Mouse (Mus musculus): ENCODE data around the gene Lmntd1. TPM values are rescaled to one million over a fixed set of nuclear protein-coding genes. Genes with fewer than 3 reads are reported as not detected.
"Not testable (repeated sequence)": the region's sequence is repeated elsewhere in the genome, so short reads cannot be mapped to it uniquely, and the experiment has no call there.

The Lmntd1 gene
- total RNA-seq, 2 experiments from 2014 or later: 1.8 to 2.1 TPM

GRCm38 (mm10) chr6:145346789-145347557 is 267.1 kb downstream of the Lmntd1 start:
- DNase-seq (ENCODE audit: low spot score in 2 of 2): no peak

DNA sequence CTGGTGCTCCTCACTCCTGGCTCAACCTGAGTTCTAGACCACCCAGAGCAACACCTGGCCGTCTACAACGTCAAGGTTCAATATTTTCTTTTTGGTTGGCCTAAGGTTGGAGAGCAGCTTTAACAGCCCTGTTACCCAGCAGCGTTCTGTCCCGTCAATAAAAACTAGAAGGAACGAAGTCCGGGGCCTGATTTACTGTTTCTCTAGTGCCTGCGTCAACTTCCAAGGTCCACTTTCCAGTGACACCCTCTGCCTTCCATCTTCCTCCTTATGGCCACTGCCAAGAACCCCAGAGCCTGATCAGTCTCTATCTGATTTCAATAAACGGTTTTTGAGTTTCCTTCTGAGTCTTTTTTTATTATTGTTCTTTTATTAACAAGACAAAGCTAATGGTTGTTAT is 267.8 kb downstream of the Lmntd1 start:
- DNase-seq (ENCODE audit: low spot score in 2 of 2): no peak

DNA sequence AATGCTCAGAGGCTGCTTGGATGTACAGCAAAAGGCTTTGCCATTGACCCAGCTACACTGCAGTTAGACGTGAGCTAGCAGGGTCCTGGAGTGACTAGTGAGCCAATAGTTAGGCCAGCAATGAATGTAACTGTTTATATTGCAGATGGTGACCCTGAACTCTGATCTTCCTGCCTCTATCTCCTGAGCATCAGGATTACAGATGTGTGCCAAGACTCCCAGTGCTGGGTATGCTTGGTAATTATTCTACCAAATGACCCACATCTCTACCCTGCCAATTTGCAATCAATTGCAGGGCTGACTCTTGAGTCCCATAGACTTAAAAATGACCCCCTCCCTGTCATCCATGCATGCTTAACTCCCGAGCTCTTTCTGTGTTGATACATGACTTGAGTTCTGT is 269.4 kb downstream of the Lmntd1 start:
- no peak for DNase-seq (ENCODE audit: low spot score in 2 of 2)

GRCm38 (mm10) chr6:145343457-145343856 is 270.7 kb downstream of the Lmntd1 start:
- DNase-seq (ENCODE audit: low spot score in 2 of 2): no peak

- DNase-seq (ENCODE audit: low spot score in 2 of 2): no peak
Observed at GRCm38 (mm10) chr6:145342836-145343235, 271.3 kb downstream of the Lmntd1 start.

DNA sequence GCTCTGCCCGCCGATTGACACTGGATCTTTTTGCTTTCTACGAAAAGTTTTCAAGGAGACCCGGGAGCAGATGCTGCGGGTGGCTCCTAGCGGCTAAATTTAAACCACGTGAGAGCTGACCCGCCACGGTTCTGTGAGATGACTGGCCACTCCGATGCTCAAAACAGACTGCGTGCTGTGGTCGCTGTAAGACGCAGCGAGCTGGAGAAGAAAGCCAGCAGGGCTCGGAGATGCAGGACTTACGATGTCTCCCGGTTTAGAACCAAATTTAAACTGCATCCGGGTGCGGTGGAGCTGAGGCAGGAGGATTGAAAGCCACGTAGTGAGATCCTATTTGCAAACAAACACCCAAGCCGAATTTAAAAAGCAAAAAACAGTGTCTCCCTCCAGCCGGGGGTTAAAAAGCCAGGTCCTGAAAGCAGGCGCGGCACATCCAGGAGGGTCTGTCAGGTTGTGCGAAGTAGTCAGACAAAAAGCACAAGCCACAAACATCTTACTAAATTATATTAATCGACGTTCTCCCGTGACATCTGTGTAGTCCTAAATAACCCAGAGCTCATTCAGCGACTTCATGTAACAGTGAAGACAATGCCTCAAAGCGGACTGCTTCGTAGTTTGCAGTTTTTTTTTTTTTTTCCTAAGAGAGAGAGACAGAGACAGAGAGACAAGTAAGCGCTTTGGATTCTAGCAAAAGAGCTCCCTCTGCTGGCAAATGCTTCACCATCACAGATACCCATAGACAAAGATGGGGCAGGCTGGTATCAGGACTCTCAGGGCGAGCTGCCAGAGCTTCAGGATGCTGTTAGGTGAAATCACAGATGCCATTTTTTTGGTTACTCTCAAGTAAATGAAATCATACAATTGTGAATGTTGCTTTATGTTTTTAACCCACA is 272.6 kb downstream of the Lmntd1 start:
- peak; percentile 85 to 91 for DNase-seq (ENCODE audit: low spot score in 2 of 2)

DNA sequence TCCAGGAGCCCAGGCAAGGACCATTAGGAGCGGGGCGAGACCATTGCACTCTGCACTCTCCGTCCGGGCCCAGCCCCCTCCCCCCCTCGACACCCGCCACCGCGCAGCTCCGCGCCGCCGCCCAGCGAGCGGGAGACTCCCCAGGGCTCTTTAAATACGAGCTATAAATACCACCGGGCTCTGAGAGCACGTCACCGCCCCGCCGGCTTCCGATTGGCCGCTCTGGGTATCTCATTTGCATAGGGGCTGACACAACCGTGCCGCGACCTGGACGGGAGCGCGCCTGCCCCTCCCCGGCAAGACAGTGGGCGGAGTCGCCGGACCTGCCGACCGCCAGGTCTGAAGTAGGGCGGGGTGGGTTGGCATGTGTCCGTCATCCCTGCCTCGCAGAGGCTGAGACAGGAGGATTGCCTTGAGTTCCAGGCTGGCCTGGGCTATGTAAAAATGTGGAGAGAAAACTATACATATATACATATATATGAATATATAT is 273.4 kb downstream of the Lmntd1 start:
- peak; percentile 88 to 93 for DNase-seq (ENCODE audit: low spot score in 2 of 2)

DNA sequence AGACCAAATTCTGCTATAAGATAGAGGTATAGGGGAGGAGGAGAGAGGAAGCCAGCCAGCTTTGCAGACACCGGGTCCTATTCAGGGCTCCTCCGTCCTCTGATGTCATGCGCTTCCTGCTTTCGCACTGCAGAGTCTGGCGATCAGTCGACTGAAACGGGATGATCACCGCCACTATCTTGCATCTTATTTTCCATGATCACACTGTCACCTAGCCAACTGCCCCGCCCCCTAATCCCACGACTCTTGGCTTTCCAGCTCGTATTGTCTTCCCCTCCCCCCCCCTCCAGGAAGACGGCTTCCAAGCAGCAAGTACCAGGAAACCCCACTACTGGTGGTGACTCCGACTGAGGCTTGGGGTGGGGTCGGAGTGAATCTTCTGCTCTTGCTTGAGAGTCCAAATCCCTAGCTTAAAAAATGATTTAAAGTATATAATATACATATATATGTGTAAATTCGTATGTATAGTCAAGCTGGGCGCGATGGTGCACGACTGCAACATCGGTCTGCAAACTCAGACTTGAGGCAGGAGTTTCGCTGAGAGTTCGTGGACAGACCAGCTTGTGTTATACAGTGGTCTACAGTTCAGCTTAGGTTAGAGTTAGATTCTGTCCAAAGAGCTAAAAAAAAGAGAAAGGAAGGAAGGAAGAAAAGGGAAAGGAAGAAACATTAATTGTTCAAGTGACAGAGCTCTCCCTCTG is 274.0 kb downstream of the Lmntd1 start:
- peak; percentile 47 to 52 for DNase-seq (ENCODE audit: low spot score in 2 of 2)

- no peak for DNase-seq (ENCODE audit: low spot score in 2 of 2)
Observed at GRCm38 (mm10) chr6:145338571-145339294, 275.4 kb downstream of the Lmntd1 start.

GRCm38 (mm10) chr6:145337521-145337920 is 276.6 kb downstream of the Lmntd1 start:
- DNase-seq (ENCODE audit: low spot score in 2 of 2): not testable (repeated sequence)

GRCm38 (mm10) chr6:145335876-145336768 is 278.0 kb downstream of the Lmntd1 start:
- no peak for DNase-seq (ENCODE audit: low spot score in 2 of 2)

DNA sequence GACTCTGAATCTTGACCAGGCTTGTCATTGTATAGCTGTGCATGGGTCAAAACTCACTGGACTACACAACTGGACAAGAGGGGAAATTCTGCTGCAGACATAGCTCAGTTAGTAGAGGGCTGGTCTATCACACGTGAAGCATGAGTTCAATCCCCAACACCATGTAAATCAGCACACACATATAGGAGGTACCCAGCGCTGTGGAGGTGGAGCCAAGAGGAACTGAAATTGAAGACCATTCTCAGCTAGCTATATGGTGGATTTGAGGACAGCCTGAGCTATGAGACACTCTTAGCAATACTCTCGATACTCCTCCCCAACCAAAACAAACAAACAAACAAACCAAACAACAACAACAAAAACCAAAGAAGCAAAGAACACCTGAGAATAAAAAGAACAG is 279.9 kb downstream of the Lmntd1 start:
- no peak for DNase-seq (ENCODE audit: low spot score in 2 of 2)

DNA sequence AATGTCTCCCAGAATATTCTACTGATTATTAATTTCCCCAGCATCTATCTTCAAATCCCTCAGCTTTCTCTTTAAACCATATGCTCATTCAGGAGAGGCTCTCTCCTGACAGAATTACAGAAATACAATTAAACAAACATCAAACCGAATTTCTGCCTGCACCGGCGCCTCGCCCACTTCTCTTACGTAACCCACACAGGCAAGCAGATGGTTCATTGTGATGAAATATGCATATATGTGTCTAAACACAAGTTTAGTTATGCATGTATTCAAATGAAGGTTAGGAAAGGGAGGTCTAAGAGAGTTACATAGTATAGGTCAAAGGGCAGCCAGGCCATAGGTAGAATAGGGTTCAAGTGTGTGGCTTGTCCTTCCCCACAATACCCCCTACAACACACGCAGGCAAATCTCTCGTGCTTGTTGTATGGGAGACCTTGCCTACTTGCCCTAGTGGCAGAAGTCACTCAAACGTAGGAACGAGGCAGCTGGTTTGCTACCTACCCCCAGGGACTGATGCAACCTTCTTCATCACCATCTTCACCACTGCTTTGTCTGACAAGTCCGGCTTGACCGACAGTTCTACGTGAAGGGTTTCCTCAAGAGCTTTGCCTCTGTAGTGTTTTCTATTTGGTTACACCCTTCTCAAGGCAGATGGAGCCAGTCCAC is 287.8 kb downstream of the Lmntd1 start:
- peak; percentile 69 to 78 for DNase-seq (ENCODE audit: low spot score in 2 of 2)

DNA sequence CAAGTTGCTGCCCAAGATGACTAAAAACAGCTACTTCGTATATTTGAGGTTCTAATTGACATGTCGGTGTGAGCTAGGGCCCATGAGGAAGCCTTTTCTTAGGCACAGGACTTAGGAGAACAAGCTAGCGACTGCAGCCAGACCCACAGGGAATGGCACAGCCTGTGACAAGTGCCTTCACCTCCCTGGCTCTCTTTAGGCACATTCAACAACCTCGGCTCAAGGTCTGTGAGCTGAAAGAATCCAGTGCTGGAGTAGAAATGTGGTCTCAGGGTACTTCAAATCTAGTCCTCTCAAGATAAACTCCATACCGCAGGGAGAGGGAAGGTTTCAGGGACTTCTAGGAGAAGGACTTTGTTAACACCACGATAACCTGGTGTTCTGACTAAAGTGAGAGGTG is 289.0 kb downstream of the Lmntd1 start:
- DNase-seq (ENCODE audit: low spot score in 2 of 2): no peak

- DNase-seq (ENCODE audit: low spot score in 2 of 2): no peak
Observed at GRCm38 (mm10) chr6:145324470-145324869, 289.6 kb downstream of the Lmntd1 start.

DNA sequence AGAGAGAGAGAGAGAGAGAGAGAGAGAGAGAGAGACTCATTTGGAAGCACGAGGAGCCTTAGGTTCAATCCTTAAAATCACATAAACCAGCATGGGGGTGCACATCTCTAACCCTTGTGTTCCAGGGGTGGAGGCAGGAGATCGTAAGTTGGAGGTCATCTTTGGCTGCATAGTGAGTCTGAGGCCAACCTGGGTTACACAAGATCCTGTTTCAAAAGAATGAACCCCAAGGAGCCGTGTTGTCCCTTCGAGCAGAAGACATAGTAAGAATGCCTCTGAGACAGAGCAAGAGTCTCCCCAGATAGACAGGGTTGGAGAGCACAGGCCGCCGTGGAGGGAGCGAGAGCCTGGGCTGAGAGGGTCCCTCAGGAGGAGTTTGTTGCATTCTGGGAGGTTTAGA is 291.9 kb downstream of the Lmntd1 start:
- no peak for DNase-seq (ENCODE audit: low spot score in 2 of 2)

DNA sequence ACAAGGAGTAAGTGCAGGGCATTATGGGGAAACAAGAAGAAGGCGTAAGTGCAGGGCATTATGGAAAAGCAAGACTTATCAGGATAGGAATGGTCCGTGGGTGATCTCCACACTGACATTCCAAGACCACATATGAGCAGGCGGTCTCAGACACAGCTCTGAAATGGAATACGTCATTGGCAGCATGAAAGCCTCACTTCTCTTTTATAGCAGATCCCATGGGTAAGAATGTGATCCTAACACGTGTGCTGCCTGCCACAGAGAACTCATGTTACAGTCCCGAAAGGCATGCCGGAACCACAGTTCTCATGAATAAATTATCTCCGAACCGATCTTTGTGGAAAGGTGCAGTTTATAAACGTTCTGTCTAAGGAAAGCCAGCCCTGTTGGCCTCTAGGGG is 294.0 kb downstream of the Lmntd1 start:
- DNase-seq (ENCODE audit: low spot score in 2 of 2): no peak

Measured in left cerebral cortex, adult 18-20 months (tissue).